Mouse (Mus musculus): ENCODE data around the gene Zfp963. TPM values are rescaled to one million over a fixed set of nuclear protein-coding genes. Genes with fewer than 3 reads are reported as not detected.

Zfp963 gene
- polyA plus RNA-seq (2015; fragmentation: Nextera tagmentation; extraction: Ambion mirVana): 8.4 TPM in 2 replicates

GRCm38 (mm10) chr8:69749544-69750454 is at the start of gene Zfp963:
Gene Zfp963 (minus strand): TSS chr8:69749970.
- Histone ChIP-seq H3K9me3 (ENCODE audit: control insufficient read depth, low read length) (no peaks in the 10 kb centered on the region), H3K4me1 (replicated peaks; ENCODE audit: control insufficient read depth, insufficient read depth, low read length) (peaks cover 9% of the 10 kb centered on the region), H3K27ac (ENCODE audit: low read length) (peak within 1 kb of the TSS; percentile 98), H3K36me3 (ENCODE audit: control insufficient read depth, insufficient read depth, low read length) (0 out of 2 replicates have a peak, but pooled peaks cover 2% of the 10 kb centered on the region), H3K27me3 (ENCODE audit: control insufficient read depth, insufficient read depth, low read depth, low read length) (no peaks in the 10 kb centered on the region), H3K9ac (ENCODE audit: low read length) (peak within 1 kb of the TSS; percentile 87), H3K4me3 (ENCODE audit: low read length) (peak within 1 kb of the TSS; percentile 60), H3K4me2 (ENCODE audit: low read depth, low read length) (peak within 1 kb of the TSS; percentile 49)
- WGBS: 2% methylated on average over 48 of the region's 48 CpGs
- ATAC-seq (ENCODE audit: low read depth): peak; percentile 99

GRCm38 (mm10) chr8:69799261-69799660 is 49.5 kb upstream of the Zfp963 start:
- peaks cover 76% of the 10 kb centered on the region for H3K36me3 ChIP-seq (ENCODE audit: control insufficient read depth, insufficient read depth, low read length)
- WGBS: 93% methylated on average over 8 of the region's 8 CpGs
- H3K27me3 ChIP-seq (ENCODE audit: control insufficient read depth, insufficient read depth, low read depth, low read length): no peaks in the 10 kb centered on the region
- H3K4me2 ChIP-seq (ENCODE audit: low read depth, low read length): no peak overlapping the region
- no peak overlapping the region for H3K4me3 ChIP-seq (ENCODE audit: low read length)
- H3K27ac ChIP-seq (ENCODE audit: low read length): no peak overlapping the region
- ATAC-seq (ENCODE audit: low read depth): no peak
- no peak overlapping the region for H3K9ac ChIP-seq (ENCODE audit: low read length)
- no peaks in the 10 kb centered on the region for H3K4me1 ChIP-seq (replicated peaks; ENCODE audit: control insufficient read depth, insufficient read depth, low read length)
- no peaks in the 10 kb centered on the region for H3K9me3 ChIP-seq (ENCODE audit: control insufficient read depth, low read length)

- 90% methylated on average over 10 of the region's 10 CpGs for WGBS
- H3K4me3 ChIP-seq (ENCODE audit: low read length): no peak overlapping the region
- H3K36me3 ChIP-seq (ENCODE audit: control insufficient read depth, insufficient read depth, low read length): peaks cover 67% of the 10 kb centered on the region
- peaks cover 5% of the 10 kb centered on the region for H3K4me1 ChIP-seq (replicated peaks; ENCODE audit: control insufficient read depth, insufficient read depth, low read length)
- H3K9ac ChIP-seq (ENCODE audit: low read length): no peak overlapping the region
- H3K4me2 ChIP-seq (ENCODE audit: low read depth, low read length): no peak overlapping the region
- H3K27me3 ChIP-seq (ENCODE audit: control insufficient read depth, insufficient read depth, low read depth, low read length): no peaks in the 10 kb centered on the region
- H3K9me3 ChIP-seq (ENCODE audit: control insufficient read depth, low read length): no peaks in the 10 kb centered on the region
- no peak for ATAC-seq (ENCODE audit: low read depth)
- H3K27ac ChIP-seq (ENCODE audit: low read length): no peak overlapping the region
Observed at GRCm38 (mm10) chr8:69797661-69798060, 47.9 kb upstream of the Zfp963 start.

GRCm38 (mm10) chr8:69796721-69797345 is 47.1 kb upstream of the Zfp963 start:
- H3K4me1 ChIP-seq (replicated peaks; ENCODE audit: control insufficient read depth, insufficient read depth, low read length): peaks cover 13% of the 10 kb centered on the region
- H3K36me3 ChIP-seq (ENCODE audit: control insufficient read depth, insufficient read depth, low read length): peaks cover 59% of the 10 kb centered on the region
- no peak overlapping the region for H3K4me3 ChIP-seq (ENCODE audit: low read length)
- ATAC-seq (ENCODE audit: low read depth): no peak
- H3K9me3 ChIP-seq (ENCODE audit: control insufficient read depth, low read length): no peaks in the 10 kb centered on the region
- WGBS: 94% methylated on average over 16 of the region's 16 CpGs
- no peaks in the 10 kb centered on the region for H3K27me3 ChIP-seq (ENCODE audit: control insufficient read depth, insufficient read depth, low read depth, low read length)
- no peak overlapping the region for H3K9ac ChIP-seq (ENCODE audit: low read length)
- H3K4me2 ChIP-seq (ENCODE audit: low read depth, low read length): no peak overlapping the region
- no peak overlapping the region for H3K27ac ChIP-seq (ENCODE audit: low read length)

GRCm38 (mm10) chr8:69794901-69795300 is 45.1 kb upstream of the Zfp963 start:
- WGBS: 90% methylated on average over 6 of the region's 6 CpGs
- Histone ChIP-seq H3K27me3 (ENCODE audit: control insufficient read depth, insufficient read depth, low read depth, low read length) (no peaks in the 10 kb centered on the region), H3K36me3 (ENCODE audit: control insufficient read depth, insufficient read depth, low read length) (peaks cover 43% of the 10 kb centered on the region), H3K27ac (ENCODE audit: low read length) (no peak overlapping the region), H3K9me3 (ENCODE audit: control insufficient read depth, low read length) (no peaks in the 10 kb centered on the region), H3K4me2 (ENCODE audit: low read depth, low read length) (no peak overlapping the region), H3K9ac (ENCODE audit: low read length) (no peak overlapping the region), H3K4me1 (replicated peaks; ENCODE audit: control insufficient read depth, insufficient read depth, low read length) (peaks cover 19% of the 10 kb centered on the region), H3K4me3 (ENCODE audit: low read length) (no peak overlapping the region)
- ATAC-seq (ENCODE audit: low read depth): no peak

GRCm38 (mm10) chr8:69794096-69794495 is 44.3 kb upstream of the Zfp963 start:
- Histone ChIP-seq H3K36me3 (ENCODE audit: control insufficient read depth, insufficient read depth, low read length) (peaks cover 35% of the 10 kb centered on the region), H3K27ac (ENCODE audit: low read length) (no peak overlapping the region), H3K4me1 (replicated peaks; ENCODE audit: control insufficient read depth, insufficient read depth, low read length) (peaks cover 19% of the 10 kb centered on the region), H3K9ac (ENCODE audit: low read length) (no peak overlapping the region), H3K4me3 (ENCODE audit: low read length) (no peak overlapping the region), H3K4me2 (ENCODE audit: low read depth, low read length) (no peak overlapping the region), H3K9me3 (ENCODE audit: control insufficient read depth, low read length) (no peaks in the 10 kb centered on the region), H3K27me3 (ENCODE audit: control insufficient read depth, insufficient read depth, low read depth, low read length) (no peaks in the 10 kb centered on the region)
- WGBS: 85% methylated on average over 3 of the region's 3 CpGs
- no peak for ATAC-seq (ENCODE audit: low read depth)

GRCm38 (mm10) chr8:69793666-69794065 is 43.9 kb upstream of the Zfp963 start:
- H3K27me3 ChIP-seq (ENCODE audit: control insufficient read depth, insufficient read depth, low read depth, low read length): no peaks in the 10 kb centered on the region
- peaks cover 19% of the 10 kb centered on the region for H3K4me1 ChIP-seq (replicated peaks; ENCODE audit: control insufficient read depth, insufficient read depth, low read length)
- 86% methylated on average over 4 of the region's 4 CpGs for WGBS
- H3K9me3 ChIP-seq (ENCODE audit: control insufficient read depth, low read length): no peaks in the 10 kb centered on the region
- H3K4me3 ChIP-seq (ENCODE audit: low read length): no peak overlapping the region
- H3K4me2 ChIP-seq (ENCODE audit: low read depth, low read length): no peak overlapping the region
- no peak overlapping the region for H3K27ac ChIP-seq (ENCODE audit: low read length)
- H3K36me3 ChIP-seq (ENCODE audit: control insufficient read depth, insufficient read depth, low read length): peaks cover 31% of the 10 kb centered on the region
- no peak overlapping the region for H3K9ac ChIP-seq (ENCODE audit: low read length)
- no peak for ATAC-seq (ENCODE audit: low read depth)

GRCm38 (mm10) chr8:69791415-69792068 is 41.8 kb upstream of the Zfp963 start:
- ATAC-seq (ENCODE audit: low read depth): peak; percentile 74
- 2% methylated on average over 41 of the region's 48 CpGs for WGBS
- H3K4me3 ChIP-seq (ENCODE audit: low read length): peak overlapping the region; percentile 87
- peak overlapping the region; percentile 79 for H3K27ac ChIP-seq (ENCODE audit: low read length)
- no peaks in the 10 kb centered on the region for H3K27me3 ChIP-seq (ENCODE audit: control insufficient read depth, insufficient read depth, low read depth, low read length)
- H3K9me3 ChIP-seq (ENCODE audit: control insufficient read depth, low read length): no peaks in the 10 kb centered on the region
- peaks cover 15% of the 10 kb centered on the region for H3K36me3 ChIP-seq (ENCODE audit: control insufficient read depth, insufficient read depth, low read length)
- peak overlapping the region; percentile 91 for H3K9ac ChIP-seq (ENCODE audit: low read length)
- H3K4me2 ChIP-seq (ENCODE audit: low read depth, low read length): peak overlapping the region; percentile 70
- peaks cover 19% of the 10 kb centered on the region for H3K4me1 ChIP-seq (replicated peaks; ENCODE audit: control insufficient read depth, insufficient read depth, low read length)
